Mouse (Mus musculus) hindbrain, embryonic 12.5 days (tissue): Measurements from ENCODE around the gene Podxl2. TPM values are rescaled to one million over a fixed set of nuclear protein-coding genes. Genes with fewer than 3 reads are reported as not detected.

Experiments used
- ATAC-seq: fragments of 200-750 bp; cut with Nextera tagmentation; 2 replicates; pipeline ENCODE4 v1.8.0; 2017; ENCODE audit warnings: moderate TSS enrichment; ENCODE audit not compliant: low FRiP score
- H3K27ac ChIP-seq: fragments of 300-500 bp; sonication (generic); 2 replicates; pipeline ENCODE4 v1.5.1; 2016; ENCODE audit warnings: mild to moderate bottlenecking
- H3K27me3 ChIP-seq: fragments of 300-500 bp; sonication (generic); 2 replicates; pipeline ENCODE4 v1.6.1; 2016; ENCODE audit warnings: mild to moderate bottlenecking
- H3K36me3 ChIP-seq: fragments of 300-500 bp; sonication (generic); 2 replicates; pipeline ENCODE4 v1.6.1; 2016; ENCODE audit warnings: mild to moderate bottlenecking
- H3K4me1 ChIP-seq: fragments of 300-500 bp; sonication (generic); 2 replicates; pipeline ENCODE4 v1.6.1; 2016
- H3K4me2 ChIP-seq: fragments of 300-500 bp; sonication (generic); replicated peaks from 2 replicates; pipeline ENCODE4 v1.6.1; 2016; ENCODE audit warnings: mild to moderate bottlenecking
- H3K4me3 ChIP-seq: fragments of 300-500 bp; sonication (generic); 2 replicates; pipeline ENCODE4 v1.5.1; 2016; ENCODE audit warnings: mild to moderate bottlenecking
- H3K9ac ChIP-seq: fragments of 300-500 bp; sonication (generic); 2 replicates; pipeline ENCODE4 v1.6.1; 2016; ENCODE audit warnings: mild to moderate bottlenecking, moderate library complexity
- H3K9me3 ChIP-seq: fragments of 300-500 bp; sonication (generic); replicated peaks from 2 replicates; pipeline ENCODE4 v1.6.1; 2016; ENCODE audit warnings: mild to moderate bottlenecking
- WGBS: fragments of 180-500 bp; shearing (Covaris S2); methylation state at CpG from one replicate; pipeline ENCODE4 v1.1.7; 2016; 5-methylcytosine and 5-hydroxymethylcytosine counted together
- polyA plus RNA-seq: library from polyadenylated mRNA; unstranded; fragments of >200 nt; fragmentation: Nextera tagmentation; extraction: Ambion mirVana; gene quantifications from 2 replicates; pipeline ENCODE4 v1.2.1, GENCODE M21; 2016

The Podxl2 gene
- polyA plus RNA-seq, 1 experiment from 2014 or later: 386 TPM

- ATAC-seq: no peak
- WGBS: 85% methylated on average over 7 of the region's 7 CpGs
- Histone ChIP-seq H3K9ac (no peak overlapping the region), H3K36me3 (no peaks in the 10 kb centered on the region), H3K4me2 (no peak overlapping the region), H3K9me3 (no peaks in the 10 kb centered on the region), H3K27me3 (no peaks in the 10 kb centered on the region), H3K4me3 (no peak overlapping the region), H3K4me1 (peaks cover 12% of the 10 kb centered on the region), H3K27ac (no peak overlapping the region)
Measured at GRCm38 (mm10) chr6:88803051-88803450, 71.8 kb downstream of the Podxl2 start.

DNA sequence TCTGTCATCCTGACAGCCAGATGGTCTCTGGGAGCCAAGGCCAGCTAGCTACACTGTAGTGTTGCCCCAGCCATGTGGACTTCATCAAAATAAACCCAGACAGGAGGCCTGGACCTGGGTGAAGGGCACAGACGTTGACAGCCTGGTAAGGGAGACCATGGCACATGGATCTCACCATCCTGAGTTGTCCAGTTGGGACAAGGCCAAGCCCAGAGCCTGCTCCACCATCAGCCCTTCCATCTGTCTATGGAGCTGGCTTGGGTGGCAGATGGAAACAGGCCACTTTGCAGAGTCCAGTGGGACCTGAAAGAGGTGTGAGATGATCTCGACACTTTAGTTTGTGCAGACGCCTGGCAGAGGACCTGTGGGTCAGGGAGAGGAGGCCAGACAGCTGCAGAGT lies 74.1 kb downstream of the Podxl2 start:
- H3K4me2 ChIP-seq: no peak overlapping the region
- no peak overlapping the region for H3K27ac ChIP-seq
- no peaks in the 10 kb centered on the region for H3K9me3 ChIP-seq
- 38% methylated on average over 3 of the region's 3 CpGs for WGBS
- ATAC-seq: no peak
- no peak overlapping the region for H3K9ac ChIP-seq
- no peak overlapping the region for H3K4me3 ChIP-seq
- H3K27me3 ChIP-seq: no peaks in the 10 kb centered on the region
- no peaks in the 10 kb centered on the region for H3K36me3 ChIP-seq
- peaks cover 12% of the 10 kb centered on the region for H3K4me1 ChIP-seq

DNA sequence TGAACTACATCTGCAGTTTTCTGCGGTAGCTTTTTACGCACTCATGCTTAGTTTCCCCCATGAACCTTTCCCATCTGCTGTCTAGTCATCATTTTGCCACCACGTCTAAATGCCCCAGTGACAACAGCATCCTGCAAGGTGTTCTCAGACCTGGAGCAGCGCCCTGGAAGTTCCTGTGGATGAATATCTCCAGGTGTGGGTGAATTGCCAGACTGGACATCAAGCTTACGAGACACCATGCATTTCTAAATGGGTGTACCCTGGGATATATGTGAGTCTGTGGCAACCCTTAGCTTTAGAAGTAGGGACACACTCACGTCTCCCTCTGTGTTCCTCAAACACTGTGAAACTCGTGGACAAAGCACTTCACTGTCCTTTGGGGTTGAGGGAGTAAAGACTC lies 74.7 kb downstream of the Podxl2 start:
- no peaks in the 10 kb centered on the region for H3K27me3 ChIP-seq
- ATAC-seq: no peak
- no peak overlapping the region for H3K4me3 ChIP-seq
- H3K36me3 ChIP-seq: no peaks in the 10 kb centered on the region
- no peak overlapping the region for H3K9ac ChIP-seq
- H3K9me3 ChIP-seq: no peaks in the 10 kb centered on the region
- no peak overlapping the region for H3K27ac ChIP-seq
- WGBS: 80% methylated on average over 7 of the region's 7 CpGs
- peaks cover 12% of the 10 kb centered on the region for H3K4me1 ChIP-seq
- H3K4me2 ChIP-seq: no peak overlapping the region

GRCm38 (mm10) chr6:88794561-88794971 lies 80.3 kb downstream of the Podxl2 start:
- Histone ChIP-seq H3K36me3 (no peaks in the 10 kb centered on the region), H3K4me2 (no peak overlapping the region), H3K27ac (no peak overlapping the region), H3K9me3 (no peaks in the 10 kb centered on the region), H3K9ac (no peak overlapping the region), H3K4me3 (no peak overlapping the region), H3K4me1 (peaks cover 24% of the 10 kb centered on the region), H3K27me3 (no peaks in the 10 kb centered on the region)
- WGBS: 68% methylated on average over 14 of the region's 14 CpGs
- no peak for ATAC-seq

GRCm38 (mm10) chr6:88793872-88794271 lies 81.0 kb downstream of the Podxl2 start:
- no peak overlapping the region for H3K9ac ChIP-seq
- H3K27me3 ChIP-seq: no peaks in the 10 kb centered on the region
- H3K27ac ChIP-seq: no peak overlapping the region
- H3K9me3 ChIP-seq: no peaks in the 10 kb centered on the region
- H3K4me3 ChIP-seq: no peak overlapping the region
- no peaks in the 10 kb centered on the region for H3K36me3 ChIP-seq
- H3K4me2 ChIP-seq: no peak overlapping the region
- 77% methylated on average over 13 of the region's 13 CpGs for WGBS
- no peak for ATAC-seq
- H3K4me1 ChIP-seq: peaks cover 28% of the 10 kb centered on the region

GRCm38 (mm10) chr6:88793243-88793642 lies 81.6 kb downstream of the Podxl2 start:
- H3K27ac ChIP-seq: no peak overlapping the region
- 44% methylated on average over 2 of the region's 2 CpGs for WGBS
- H3K9ac ChIP-seq: no peak overlapping the region
- peak; percentile 41; the same call in 1 of the 2 replicates for ATAC-seq
- no peak overlapping the region for H3K4me2 ChIP-seq
- no peak overlapping the region for H3K4me3 ChIP-seq
- no peaks in the 10 kb centered on the region for H3K9me3 ChIP-seq
- peaks cover 31% of the 10 kb centered on the region for H3K4me1 ChIP-seq
- no peaks in the 10 kb centered on the region for H3K36me3 ChIP-seq
- H3K27me3 ChIP-seq: no peaks in the 10 kb centered on the region

Other genes starting within 250 kb of the Podxl2 start
- not detected in 2 replicates for gene Kbtbd12, start 237.1 kb downstream of the Podxl2 start, polyA plus RNA-seq
- gene Mgll, start 150.6 kb downstream of the Podxl2 start, polyA plus RNA-seq: 6.5 and 9.7 TPM in 2 replicates
- gene Abtb1, start 33.1 kb downstream of the Podxl2 start, polyA plus RNA-seq: 32.1 and 36.1 TPM in 2 replicates
- 119 and 130 TPM in 2 replicates for gene Mcm2, start 23.7 kb upstream of the Podxl2 start, polyA plus RNA-seq
- gene Tpra1, start 27.2 kb upstream of the Podxl2 start, polyA plus RNA-seq: 67.3 and 76.0 TPM in 2 replicates